Mouse (Mus musculus) forebrain, embryonic 12.5 days (tissue): ENCODE measurements around the gene Asic2. TPM values are rescaled to one million over a fixed set of nuclear protein-coding genes. Genes with fewer than 3 reads are reported as not detected.

Source experiments
- ATAC-seq: fragments of 200-750 bp; cut with Nextera tagmentation; 2 replicates; pipeline ENCODE4 v1.8.0; 2017; ENCODE audit warnings: moderate TSS enrichment; ENCODE audit not compliant: low FRiP score
- H3K27ac ChIP-seq: fragments of 300-500 bp; sonication (generic); 2 replicates; pipeline ENCODE4 v1.5.1; 2016; ENCODE audit warnings: mild to moderate bottlenecking
- H3K27me3 ChIP-seq: fragments of 300-500 bp; sonication (generic); 2 replicates; pipeline ENCODE4 v1.6.1; 2016; ENCODE audit warnings: mild to moderate bottlenecking
- H3K36me3 ChIP-seq: fragments of 300-500 bp; sonication (generic); replicated peaks from 2 replicates; pipeline ENCODE4 v1.6.1; 2016; ENCODE audit warnings: mild to moderate bottlenecking
- H3K4me1 ChIP-seq: fragments of 300-500 bp; sonication (generic); 2 replicates; pipeline ENCODE4 v1.6.1; 2016
- H3K4me2 ChIP-seq: fragments of 300-500 bp; sonication (generic); 2 replicates; pipeline ENCODE4 v1.6.1; 2016; ENCODE audit warnings: mild to moderate bottlenecking, moderate library complexity
- H3K4me3 ChIP-seq: fragments of 300-500 bp; sonication (generic); replicated peaks from 2 replicates; pipeline ENCODE4 v1.5.1; 2016; ENCODE audit warnings: mild to moderate bottlenecking
- H3K9ac ChIP-seq: fragments of 300-500 bp; sonication (generic); 2 replicates; pipeline ENCODE4 v1.6.1; 2016; ENCODE audit warnings: mild to moderate bottlenecking
- H3K9me3 ChIP-seq: fragments of 300-500 bp; sonication (generic); 2 replicates; pipeline ENCODE4 v1.6.1; 2016
- WGBS: fragments of 180-500 bp; shearing (Covaris S2); methylation state at CpG from one replicate; pipeline ENCODE4 v1.1.7; 2016; 5-methylcytosine and 5-hydroxymethylcytosine counted together
- polyA plus RNA-seq: library from polyadenylated mRNA; unstranded; fragments of >200 nt; fragmentation: Nextera tagmentation; extraction: Ambion mirVana; gene quantifications from 2 replicates; pipeline ENCODE4 v1.2.1, GENCODE M21; 2016

The Asic2 gene
- polyA plus RNA-seq, 1 experiment from 2014 or later: 3.3 TPM

DNA sequence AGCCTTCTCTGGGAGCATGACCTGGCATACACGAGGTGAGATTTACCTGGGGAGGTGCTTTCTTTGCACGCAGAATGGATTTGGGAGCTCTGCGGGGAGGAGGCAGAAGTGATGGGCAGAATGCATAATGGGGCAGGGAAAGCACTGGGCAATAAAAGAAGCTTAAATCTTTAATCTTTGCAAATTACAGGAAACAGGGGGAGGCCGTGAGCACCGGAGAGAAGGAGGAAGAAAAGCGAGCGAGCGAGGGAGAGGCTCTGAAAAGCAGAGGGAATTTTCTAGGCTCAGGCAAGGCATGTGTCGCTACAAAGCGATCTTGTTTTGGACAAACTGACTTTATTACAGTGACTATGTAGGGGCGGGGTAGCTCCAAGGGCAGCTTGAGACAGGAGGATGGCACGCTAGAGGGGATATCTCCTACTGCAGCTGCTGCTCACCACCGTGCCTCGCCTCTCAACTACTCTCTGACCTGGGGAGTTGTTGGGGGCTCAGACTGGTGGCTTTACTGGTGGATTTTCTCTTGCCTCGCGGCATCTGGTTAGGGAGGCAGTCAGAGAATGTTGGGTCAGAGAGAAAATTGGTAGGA, 1010.1 kb downstream of the Asic2 start:
- Histone ChIP-seq H3K4me3 (no peak overlapping the region), H3K4me2 (0 out of 2 replicates have a peak overlapping the region, but pooled peaks have one; percentile 10), H3K4me1 (peaks cover 11% of the 10 kb centered on the region), H3K9me3 (no peaks in the 10 kb centered on the region), H3K36me3 (no peaks in the 10 kb centered on the region), H3K27ac (no peak overlapping the region), H3K9ac (0 out of 2 replicates have a peak overlapping the region, but pooled peaks have one; percentile 25), H3K27me3 (peaks cover 7% of the 10 kb centered on the region)
- no peak for ATAC-seq
- 10% methylated on average over 16 of the region's 16 CpGs for WGBS

DNA sequence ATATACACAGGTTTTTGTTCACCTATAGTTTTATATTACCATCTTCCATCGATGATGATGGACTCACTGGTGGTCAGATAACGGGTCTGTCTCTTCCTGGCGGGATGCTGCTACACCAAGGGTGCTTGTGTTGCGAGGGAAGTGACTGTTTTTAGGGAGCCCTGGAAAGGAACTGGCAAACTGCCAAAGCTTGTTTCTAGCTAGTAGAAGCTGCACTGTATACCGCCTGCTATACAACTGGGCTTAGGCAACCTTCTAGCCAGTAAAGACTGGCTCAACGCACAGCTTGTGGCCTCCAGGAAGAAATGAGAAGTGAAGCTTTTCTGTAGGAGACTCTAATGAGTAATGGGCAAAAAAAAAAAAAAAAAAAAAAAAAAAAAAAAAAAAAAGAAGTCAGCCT, 1012.3 kb downstream of the Asic2 start:
- 76% methylated on average over 6 of the region's 6 CpGs for WGBS

DNA sequence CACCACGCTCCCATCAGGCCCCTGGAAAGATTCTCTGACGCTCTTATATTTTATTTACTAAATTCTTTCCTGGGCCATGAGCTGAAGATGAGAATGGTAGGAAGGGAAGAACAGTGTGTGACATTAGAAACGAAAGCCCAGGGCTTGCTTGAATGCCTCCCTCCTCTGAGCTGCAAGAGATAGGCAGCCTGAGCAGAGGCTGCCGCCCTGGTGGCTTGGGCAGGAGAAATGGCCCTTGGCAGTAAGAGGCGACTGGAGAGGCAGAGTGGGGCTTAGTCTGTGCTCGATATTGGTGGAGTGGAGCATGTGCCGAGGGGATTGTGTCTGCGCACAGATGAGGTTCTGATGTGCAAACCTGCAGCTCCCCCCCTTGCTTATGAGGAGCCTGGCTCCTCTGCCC, 1014.1 kb downstream of the Asic2 start:
- Histone ChIP-seq H3K36me3 (no peaks in the 10 kb centered on the region), H3K4me3 (no peak overlapping the region), H3K27ac (no peak overlapping the region), H3K27me3 (peaks cover 3% of the 10 kb centered on the region; the same call in 1 of the 2 replicates), H3K9me3 (no peaks in the 10 kb centered on the region), H3K9ac (no peak overlapping the region), H3K4me2 (no peak overlapping the region), H3K4me1 (peaks cover 7% of the 10 kb centered on the region)
- WGBS: 87% methylated on average over 8 of the region's 8 CpGs
- ATAC-seq: no peak

More for the DNA sequence above, 1012.3 kb downstream of the Asic2 start:
- no peak overlapping the region for H3K4me2 ChIP-seq
- no peak for ATAC-seq
- peaks cover 3% of the 10 kb centered on the region; the same call in 1 of the 2 replicates for H3K27me3 ChIP-seq
- no peak overlapping the region for H3K9ac ChIP-seq
- H3K27ac ChIP-seq: no peak overlapping the region
- no peak overlapping the region for H3K4me3 ChIP-seq
- H3K9me3 ChIP-seq: no peaks in the 10 kb centered on the region
- peaks cover 7% of the 10 kb centered on the region for H3K4me1 ChIP-seq
- H3K36me3 ChIP-seq: no peaks in the 10 kb centered on the region

DNA sequence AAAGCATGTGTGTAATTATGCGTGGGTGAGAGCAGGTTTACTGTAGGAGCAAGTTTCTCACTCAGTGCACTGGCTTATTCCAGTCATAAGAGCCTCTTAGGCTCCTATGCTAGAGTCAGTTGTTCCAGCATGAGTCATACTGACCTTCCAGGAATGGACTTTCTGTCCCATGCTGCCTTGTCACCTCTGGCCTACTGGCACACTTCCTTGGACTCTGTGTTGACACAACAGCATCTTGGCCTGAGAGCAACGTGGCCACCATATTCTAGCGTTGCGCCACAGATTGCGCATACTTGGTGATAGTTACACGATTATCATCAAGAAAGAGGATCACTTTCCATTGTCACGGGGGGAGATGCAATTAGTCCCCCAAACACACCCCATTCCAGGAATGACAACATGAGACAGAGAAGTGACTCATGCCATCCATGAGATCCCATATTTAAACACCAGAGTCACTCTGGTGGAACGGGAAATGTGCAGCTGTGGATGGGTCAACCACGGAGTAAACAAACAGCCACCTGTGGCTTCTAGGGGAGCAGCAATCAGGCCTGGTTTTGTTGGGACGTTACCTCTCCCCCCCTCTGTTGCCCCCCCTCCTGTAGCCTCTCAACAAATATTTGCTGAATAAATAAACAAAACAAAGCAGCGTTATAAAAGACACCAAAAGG, 1019.1 kb downstream of the Asic2 start:
- Histone ChIP-seq H3K9ac (no peak overlapping the region), H3K27me3 (no peaks in the 10 kb centered on the region), H3K36me3 (no peaks in the 10 kb centered on the region), H3K4me1 (no peaks in the 10 kb centered on the region), H3K27ac (no peak overlapping the region), H3K4me2 (no peak overlapping the region), H3K4me3 (no peak overlapping the region), H3K9me3 (no peaks in the 10 kb centered on the region)
- no peak for ATAC-seq
- 89% methylated on average over 11 of the region's 11 CpGs for WGBS

DNA sequence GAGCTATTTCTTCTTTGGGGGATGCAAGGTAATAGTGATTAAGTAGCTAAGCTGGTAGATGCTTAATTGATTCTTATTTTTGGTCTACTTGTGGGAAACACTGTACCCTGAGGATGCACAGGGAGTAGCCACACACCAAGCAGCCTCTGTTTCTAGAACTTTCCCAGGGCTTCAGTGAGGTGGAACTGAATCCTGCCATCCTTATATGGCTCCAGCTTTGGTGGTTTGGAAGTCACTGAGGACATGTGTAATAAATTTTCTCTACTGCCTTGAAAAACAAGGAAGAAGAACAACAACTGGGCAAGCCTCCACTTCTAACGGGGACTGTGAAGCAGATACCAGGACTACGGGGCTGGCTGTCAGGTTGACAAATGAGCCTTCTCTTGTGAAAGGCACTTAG, 1020.2 kb downstream of the Asic2 start:
- H3K9me3 ChIP-seq: no peaks in the 10 kb centered on the region
- ATAC-seq: no peak
- no peak overlapping the region for H3K4me2 ChIP-seq
- H3K27me3 ChIP-seq: no peaks in the 10 kb centered on the region
- H3K9ac ChIP-seq: no peak overlapping the region
- no peak overlapping the region for H3K4me3 ChIP-seq
- no peak overlapping the region for H3K27ac ChIP-seq
- 87% methylated on average over 2 of the region's 2 CpGs for WGBS
- no peaks in the 10 kb centered on the region for H3K4me1 ChIP-seq
- H3K36me3 ChIP-seq: no peaks in the 10 kb centered on the region

DNA sequence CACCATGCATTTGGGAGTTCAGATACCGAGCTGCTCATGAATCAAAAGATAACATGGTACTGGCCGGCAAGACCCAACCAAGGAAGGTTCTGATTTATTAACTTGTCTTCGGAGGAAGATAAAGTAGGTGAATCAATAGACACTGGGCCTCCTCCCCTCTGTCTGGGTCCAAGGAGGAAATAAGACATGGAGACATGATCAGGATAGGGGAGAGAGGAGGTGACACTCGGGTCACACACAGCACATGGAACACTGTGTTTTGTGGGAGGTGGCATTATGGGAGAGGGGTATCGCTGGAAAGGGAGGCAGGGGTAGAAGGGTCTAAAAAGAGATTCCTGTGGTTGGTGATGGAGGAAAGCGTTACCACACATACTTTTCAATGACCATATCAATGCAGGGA, 1022.1 kb downstream of the Asic2 start:
- no peak for ATAC-seq
- no peak overlapping the region for H3K9ac ChIP-seq
- no peaks in the 10 kb centered on the region for H3K4me1 ChIP-seq
- no peak overlapping the region for H3K27ac ChIP-seq
- no peaks in the 10 kb centered on the region for H3K36me3 ChIP-seq
- H3K4me2 ChIP-seq: no peak overlapping the region
- no peaks in the 10 kb centered on the region for H3K27me3 ChIP-seq
- H3K4me3 ChIP-seq: no peak overlapping the region
- WGBS: 92% methylated on average over 6 of the region's 6 CpGs
- no peaks in the 10 kb centered on the region for H3K9me3 ChIP-seq

DNA sequence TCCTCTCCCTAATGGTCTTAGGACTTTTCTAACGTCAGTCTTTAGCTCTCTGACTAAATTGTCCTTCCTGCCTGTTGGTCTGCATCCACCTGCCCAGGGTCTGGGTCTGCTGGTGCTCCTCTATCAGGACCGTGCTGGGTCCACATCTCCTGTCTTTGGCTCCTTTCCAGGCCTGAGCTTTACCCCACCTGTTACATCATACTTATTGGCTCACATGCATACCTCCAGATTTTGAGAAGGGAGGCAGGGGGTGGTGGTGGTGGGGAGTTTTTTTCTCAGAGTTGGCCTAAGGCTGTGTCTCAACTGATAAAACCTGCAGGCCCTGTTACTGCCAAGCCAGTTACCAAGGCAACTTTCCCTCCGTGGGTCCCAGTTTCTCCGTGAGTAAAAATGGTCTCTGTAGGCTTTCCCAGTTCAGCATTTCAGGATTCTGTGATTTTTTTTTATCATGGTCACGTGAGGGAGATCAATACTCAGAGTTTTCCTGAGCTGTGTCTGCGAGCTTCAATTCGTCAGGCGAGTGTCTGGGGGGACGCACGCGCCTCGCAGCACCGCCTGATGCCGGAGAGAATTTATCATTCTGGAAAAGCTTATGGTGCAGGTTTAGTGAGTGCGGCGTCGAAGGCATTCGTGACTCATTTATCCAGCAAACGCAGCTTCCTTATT, 1044.8 kb downstream of the Asic2 start:
- Histone ChIP-seq H3K4me3 (no peak overlapping the region), H3K9ac (no peak overlapping the region), H3K27me3 (no peaks in the 10 kb centered on the region), H3K4me1 (no peaks in the 10 kb centered on the region), H3K9me3 (no peaks in the 10 kb centered on the region), H3K36me3 (no peaks in the 10 kb centered on the region), H3K27ac (no peak overlapping the region), H3K4me2 (no peak overlapping the region)
- ATAC-seq: no peak
- WGBS: 89% methylated on average over 19 of the region's 19 CpGs

DNA sequence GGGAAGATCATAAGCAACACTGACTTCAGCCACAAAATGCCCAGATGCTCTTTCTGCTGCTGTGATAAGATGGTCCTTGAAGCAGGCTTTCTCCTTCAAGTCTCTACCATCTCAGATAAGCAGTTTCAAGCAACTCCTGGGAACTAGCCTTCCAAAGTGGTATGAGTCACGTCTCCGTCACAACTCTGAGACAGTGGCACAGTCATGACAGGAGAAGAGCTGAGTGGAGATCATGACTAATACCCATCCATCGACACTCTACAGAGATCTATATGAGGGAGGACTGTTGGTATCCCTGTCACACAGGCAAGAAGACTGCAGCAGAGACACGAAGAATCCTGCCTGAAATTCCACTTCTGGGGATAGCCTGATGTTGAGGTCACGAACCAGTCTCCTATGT, 1049.9 kb downstream of the Asic2 start:
- Histone ChIP-seq H3K27me3 (no peaks in the 10 kb centered on the region), H3K4me2 (no peak overlapping the region), H3K36me3 (no peaks in the 10 kb centered on the region), H3K9ac (no peak overlapping the region), H3K9me3 (no peaks in the 10 kb centered on the region), H3K4me1 (peaks cover 2% of the 10 kb centered on the region; the same call in 1 of the 2 replicates), H3K4me3 (no peak overlapping the region), H3K27ac (no peak overlapping the region)
- WGBS: 90% methylated on average over 5 of the region's 5 CpGs
- no peak for ATAC-seq

DNA sequence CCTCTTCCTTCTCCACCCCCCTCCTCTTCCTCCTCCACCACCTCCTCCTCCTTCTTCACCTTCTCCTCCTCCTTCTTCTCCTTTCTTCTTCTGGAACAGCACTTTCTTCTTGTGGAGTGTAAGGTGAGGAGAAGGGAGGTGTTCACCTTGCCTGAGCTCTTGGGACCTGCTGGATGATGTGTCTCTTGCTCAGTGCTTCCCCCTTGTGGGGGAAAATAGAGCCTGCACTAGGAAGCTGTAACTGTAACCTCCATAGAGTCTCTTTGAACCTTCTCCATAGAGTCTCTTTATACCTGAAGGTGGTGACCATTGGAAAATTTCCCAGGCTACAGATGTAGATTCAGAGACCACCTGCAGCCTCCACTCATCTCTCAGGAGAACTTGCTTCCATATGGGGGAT, 1050.6 kb downstream of the Asic2 start:
- Histone ChIP-seq H3K4me2 (no peak overlapping the region), H3K4me1 (peaks cover 3% of the 10 kb centered on the region; the same call in 1 of the 2 replicates), H3K9ac (no peak overlapping the region), H3K27ac (no peak overlapping the region), H3K9me3 (no peaks in the 10 kb centered on the region), H3K36me3 (no peaks in the 10 kb centered on the region), H3K4me3 (no peak overlapping the region), H3K27me3 (no peaks in the 10 kb centered on the region)
- no peak for ATAC-seq

DNA sequence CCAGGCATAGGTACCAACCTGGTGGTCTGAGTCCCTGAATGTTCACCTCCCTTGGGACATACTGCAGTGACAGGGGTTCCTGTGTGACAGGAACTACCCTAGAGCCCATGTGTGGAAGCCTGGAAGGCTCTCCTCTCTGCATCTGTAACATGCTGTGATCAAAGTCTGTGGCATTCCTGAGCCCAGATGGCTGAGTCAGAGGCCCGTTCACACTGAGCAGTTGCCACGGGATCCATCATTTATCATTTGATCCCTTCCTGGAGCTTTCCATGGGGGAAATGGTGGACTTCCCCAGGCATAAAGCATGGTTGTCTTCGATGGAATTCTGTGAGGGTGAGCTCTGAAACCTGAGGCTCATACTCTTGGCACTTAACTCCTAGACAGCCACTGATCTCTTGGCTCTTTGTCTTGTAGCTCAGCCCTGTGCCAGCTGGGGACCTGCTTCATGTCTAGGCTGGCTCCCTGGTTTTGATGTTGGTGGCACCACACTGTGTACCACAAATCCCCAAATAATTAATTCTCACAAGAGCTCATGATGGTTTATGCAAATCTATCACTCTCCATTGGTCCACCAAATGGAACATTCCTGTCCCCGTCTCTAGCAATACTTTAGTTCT, 1054.7 kb downstream of the Asic2 start:
- Histone ChIP-seq H3K9ac (no peak overlapping the region), H3K4me3 (no peak overlapping the region), H3K27me3 (no peaks in the 10 kb centered on the region), H3K36me3 (no peaks in the 10 kb centered on the region), H3K4me1 (peaks cover 3% of the 10 kb centered on the region; the same call in 1 of the 2 replicates), H3K27ac (no peak overlapping the region), H3K9me3 (no peaks in the 10 kb centered on the region), H3K4me2 (no peak overlapping the region)
- no peak for ATAC-seq
- WGBS: 59% methylated on average over 4 of the region's 4 CpGs

DNA sequence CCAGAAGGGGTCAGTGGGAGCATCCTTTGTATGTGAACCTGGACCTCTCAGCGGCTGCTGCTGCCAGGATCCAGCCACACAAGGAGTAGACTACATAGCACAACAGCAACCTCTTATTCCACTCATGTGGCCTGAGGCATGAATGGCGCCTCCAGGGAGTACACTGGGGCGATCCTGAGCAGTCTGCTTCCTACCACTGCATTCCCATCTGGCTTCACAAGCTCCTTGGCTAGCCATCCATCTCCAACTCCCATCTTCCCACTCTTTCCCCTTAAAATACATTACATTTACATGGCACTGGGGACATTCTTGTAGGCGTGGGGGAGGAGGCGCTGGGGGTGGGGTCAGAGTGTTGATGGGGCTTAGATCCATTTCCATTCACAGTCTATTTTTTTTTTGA, 1055.5 kb downstream of the Asic2 start:
- ATAC-seq: no peak
- Histone ChIP-seq H3K27ac (no peak overlapping the region), H3K4me1 (peaks cover 3% of the 10 kb centered on the region; the same call in 1 of the 2 replicates), H3K4me2 (no peak overlapping the region), H3K9ac (no peak overlapping the region), H3K4me3 (no peak overlapping the region), H3K36me3 (no peaks in the 10 kb centered on the region), H3K9me3 (no peaks in the 10 kb centered on the region), H3K27me3 (no peaks in the 10 kb centered on the region)
- 90% methylated on average over 5 of the region's 5 CpGs for WGBS

DNA sequence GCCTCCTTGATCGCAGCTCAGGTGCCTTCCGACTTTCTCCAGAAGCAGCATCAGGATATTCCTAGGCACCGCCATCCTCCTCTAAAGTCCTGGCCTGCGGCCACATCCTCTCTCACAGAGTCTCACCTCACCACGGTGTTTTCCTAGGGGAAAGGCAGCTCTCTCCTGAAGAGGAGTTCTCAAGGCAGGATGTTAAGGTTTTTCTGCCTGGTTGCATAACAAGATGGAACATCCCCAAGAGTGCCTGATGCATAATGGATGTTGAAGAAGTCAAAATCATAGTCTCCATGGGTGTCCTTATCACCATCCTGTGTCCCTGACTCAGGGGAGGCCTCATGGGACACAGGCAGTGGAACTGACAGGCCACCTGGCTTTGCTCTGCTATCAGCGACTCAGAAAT, 1060.4 kb downstream of the Asic2 start:
- Histone ChIP-seq H3K4me3 (no peak overlapping the region), H3K36me3 (no peaks in the 10 kb centered on the region), H3K9me3 (no peaks in the 10 kb centered on the region), H3K27ac (no peak overlapping the region), H3K4me1 (peaks cover 3% of the 10 kb centered on the region; the same call in 1 of the 2 replicates), H3K9ac (no peak overlapping the region), H3K4me2 (no peak overlapping the region), H3K27me3 (no peaks in the 10 kb centered on the region)
- 93% methylated on average over 6 of the region's 6 CpGs for WGBS
- no peak for ATAC-seq
